Mouse (Mus musculus): ENCODE results near the gene Il17d. TPM values are rescaled to one million over a fixed set of nuclear protein-coding genes. Genes with fewer than 3 reads are reported as not detected.
A peak's percentile ranks its signal among the peaks of the same experiment; 100 is the strongest.

Gene Il17d
- polyA plus RNA-seq, 1 experiment from 2014 or later = 3.0 TPM

- H3K9me3 ChIP-seq = no peaks in the 10 kb centered on the region
- 97% methylated on average over 1 of the region's 1 CpGs for WGBS
Observed at GRCm38 (mm10) chr14:57556922-57557321, 32.3 kb downstream of the Il17d start.

GRCm38 (mm10) chr14:57565626-57566025 lies 41.0 kb downstream of the Il17d start:
- H3K9ac ChIP-seq (replicated peaks) = no peak overlapping the region
- no peak overlapping the region for H3K4me3 ChIP-seq
- no peak overlapping the region for H3K4me2 ChIP-seq (replicated peaks)
- H3K4me1 ChIP-seq = peaks cover 2% of the 10 kb centered on the region; the same call in 1 of the 2 replicates
- no peak for ATAC-seq (ENCODE audit: low FRiP score, low read depth)
- no peaks in the 10 kb centered on the region for H3K36me3 ChIP-seq
- H3K9me3 ChIP-seq = no peaks in the 10 kb centered on the region
- H3K27me3 ChIP-seq = no peaks in the 10 kb centered on the region
- WGBS = 93% methylated on average over 6 of the region's 6 CpGs
- no peak overlapping the region for H3K27ac ChIP-seq (replicated peaks)

More at GRCm38 (mm10) chr14:57556922-57557321, 32.3 kb downstream of the Il17d start:
- no peak overlapping the region for H3K9ac ChIP-seq (replicated peaks)
- no peak for ATAC-seq (ENCODE audit: low FRiP score, low read depth)
- H3K4me2 ChIP-seq (replicated peaks) = no peak overlapping the region
- H3K36me3 ChIP-seq = peaks cover 8% of the 10 kb centered on the region; the same call in 1 of the 2 replicates
- H3K27me3 ChIP-seq = no peaks in the 10 kb centered on the region
- no peak overlapping the region for H3K27ac ChIP-seq (replicated peaks)
- H3K4me1 ChIP-seq = no peaks in the 10 kb centered on the region
- no peak overlapping the region for H3K4me3 ChIP-seq

GRCm38 (mm10) chr14:57571155-57572133 lies 46.9 kb downstream of the Il17d start, which contains the start of gene Eef1akmt1:
Eef1akmt1 (minus strand) TSS chr14:57571612.
- peak within 1 kb of the TSS; percentile 70 for H3K9ac ChIP-seq (replicated peaks)
- peak; percentile 99 for ATAC-seq (ENCODE audit: low FRiP score, low read depth)
- H3K4me2 ChIP-seq (replicated peaks) = peak within 1 kb of the TSS; percentile 59
- H3K36me3 ChIP-seq = peaks cover 9% of the 10 kb centered on the region; the same call in 1 of the 2 replicates
- peak within 1 kb of the TSS; percentile 58 for H3K27ac ChIP-seq (replicated peaks)
- no peaks in the 10 kb centered on the region for H3K27me3 ChIP-seq
- H3K9me3 ChIP-seq = no peaks in the 10 kb centered on the region
- H3K4me1 ChIP-seq = peaks cover 6% of the 10 kb centered on the region; the same call in 1 of the 2 replicates
- H3K4me3 ChIP-seq = peak within 1 kb of the TSS; percentile 55
- 10% methylated on average over 35 of the region's 35 CpGs for WGBS

- no peak for ATAC-seq (ENCODE audit: low FRiP score, low read depth)
- Histone ChIP-seq H3K9me3 (no peaks in the 10 kb centered on the region), H3K4me2 (replicated peaks) (no peak overlapping the region), H3K36me3 (peaks cover 18% of the 10 kb centered on the region; the same call in 1 of the 2 replicates), H3K4me1 (peaks cover 6% of the 10 kb centered on the region; the same call in 1 of the 2 replicates), H3K27ac (replicated peaks) (no peak overlapping the region), H3K27me3 (no peaks in the 10 kb centered on the region), H3K9ac (replicated peaks) (no peak overlapping the region), H3K4me3 (no peak overlapping the region)
- WGBS = 85% methylated on average over 6 of the region's 6 CpGs
Observed at GRCm38 (mm10) chr14:57574792-57575587, 50.4 kb downstream of the Il17d start.

- no peak overlapping the region for H3K9ac ChIP-seq (replicated peaks)
- H3K4me2 ChIP-seq (replicated peaks) = no peak overlapping the region
- H3K4me1 ChIP-seq = no peaks in the 10 kb centered on the region
- WGBS = 95% methylated on average over 2 of the region's 2 CpGs
- H3K9me3 ChIP-seq = no peaks in the 10 kb centered on the region
- no peaks in the 10 kb centered on the region for H3K27me3 ChIP-seq
- ATAC-seq (ENCODE audit: low FRiP score, low read depth) = no peak
- no peak overlapping the region for H3K27ac ChIP-seq (replicated peaks)
- peaks cover 24% of the 10 kb centered on the region for H3K36me3 ChIP-seq
- H3K4me3 ChIP-seq = no peak overlapping the region
Observed at GRCm38 (mm10) chr14:57576364-57577060, 51.9 kb downstream of the Il17d start.

GRCm38 (mm10) chr14:57591830-57592229 lies 67.3 kb downstream of the Il17d start:
- no peak overlapping the region for H3K4me2 ChIP-seq (replicated peaks)
- no peaks in the 10 kb centered on the region for H3K27me3 ChIP-seq
- H3K27ac ChIP-seq (replicated peaks) = no peak overlapping the region
- peaks cover 57% of the 10 kb centered on the region for H3K36me3 ChIP-seq
- no peak overlapping the region for H3K4me3 ChIP-seq
- H3K4me1 ChIP-seq = no peaks in the 10 kb centered on the region
- ATAC-seq (ENCODE audit: low FRiP score, low read depth) = no peak
- H3K9me3 ChIP-seq = no peaks in the 10 kb centered on the region
- WGBS = 96% methylated on average over 3 of the region's 3 CpGs
- no peak overlapping the region for H3K9ac ChIP-seq (replicated peaks)

Other genes with a start within 250 kb of the Il17d start
- 7.1 and 10.8 TPM in 2 replicates for gene Cryl1, start 126.2 kb upstream of the Il17d start, polyA plus RNA-seq (2016; fragmentation: Nextera tagmentation; extraction: Ambion mirVana)
- 14.8 and 17.2 TPM in 2 replicates for gene Ift88, start 100.7 kb upstream of the Il17d start, polyA plus RNA-seq (2016; fragmentation: Nextera tagmentation; extraction: Ambion mirVana)
- 72.0 and 79.2 TPM in 2 replicates for gene Eef1akmt1, start 46.8 kb downstream of the Il17d start, polyA plus RNA-seq (2016; fragmentation: Nextera tagmentation; extraction: Ambion mirVana)
- gene Xpo4, start 140.7 kb downstream of the Il17d start, polyA plus RNA-seq (2016; fragmentation: Nextera tagmentation; extraction: Ambion mirVana) = 25.3 and 25.7 TPM in 2 replicates
- gene Gm49361, start 221.3 kb downstream of the Il17d start, polyA plus RNA-seq (2016; fragmentation: Nextera tagmentation; extraction: Ambion mirVana) = not detected in 2 replicates
- gene Lats2, start 233.6 kb downstream of the Il17d start, polyA plus RNA-seq (2016; fragmentation: Nextera tagmentation; extraction: Ambion mirVana) = 17.0 and 17.1 TPM in 2 replicates